Mouse (Mus musculus) cerebellum, adult 11-12 months (tissue): Measurements from ENCODE around the gene Ctu1.
"Not testable (repeated sequence)": the region's sequence is repeated elsewhere in the genome, so short reads cannot be mapped to it uniquely, and the experiment has no call there.

Experiments
- DNase-seq: peaks from one replicate; pipeline ENCODE4 v3.0.0; 2022

Gene Ctu1

GRCm38 (mm10) chr7:43682511-43682910 is 10.7 kb downstream of the Ctu1 start:
- DNase-seq = not testable (repeated sequence)

DNA sequence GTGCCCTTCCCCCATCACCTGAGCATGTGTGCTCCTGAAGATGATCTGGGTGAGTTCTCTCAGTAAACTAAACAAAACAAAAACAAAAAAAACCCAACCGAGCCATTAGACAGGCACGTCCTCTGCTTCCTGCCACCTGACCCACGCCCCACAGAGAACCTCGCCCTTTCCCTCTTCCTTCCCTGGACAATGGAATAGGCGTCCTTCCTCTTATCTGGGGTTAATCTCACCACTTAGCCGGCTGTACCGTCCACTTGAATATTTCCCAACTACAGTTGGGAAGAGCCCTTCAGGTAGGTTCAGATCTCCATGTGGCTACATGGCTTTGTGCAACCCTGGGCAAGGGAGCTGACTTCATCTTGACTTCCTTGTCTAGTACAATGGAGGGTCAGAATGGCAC is 13.3 kb downstream of the Ctu1 start:
- no peak for DNase-seq

- DNase-seq = no peak
These were observed 18.3 kb downstream of the Ctu1 start, which contains the start of gene Klk14 for GRCm38 (mm10) chr7:43690118-43690517. Gene Klk14, plus strand, starts transcription at chr7:43690418.

- no peak for DNase-seq
These were observed 38.2 kb downstream of the Ctu1 start for GRCm38 (mm10) chr7:43710031-43710430.

- no peak for DNase-seq
These were observed 40.5 kb downstream of the Ctu1 start, which contains the start of gene Klk13 for GRCm38 (mm10) chr7:43712267-43712666. Gene Klk13, plus strand, starts transcription at chr7:43712567.

GRCm38 (mm10) chr7:43712917-43713316 is 41.1 kb downstream of the Ctu1 start:
- DNase-seq = no peak

- no peak for DNase-seq
These were observed 42.0 kb downstream of the Ctu1 start for GRCm38 (mm10) chr7:43713741-43714351.
